Mouse (Mus musculus) liver, adult 2 months (tissue): ENCODE results near the gene Pcsk4.

ENCODE experiments used
- CTCF ChIP-seq: fragments of 200-500 bp; IDR thresholded peaks from 2 replicates; pipeline ENCODE4 v1.5.1; 2011; ENCODE audit warnings: low read depth, low read length, control low read depth
- POLR2A ChIP-seq: fragments of 200-500 bp; IDR thresholded peaks from 2 replicates; pipeline ENCODE4 v1.6.1; 2011; ENCODE audit warnings: low read length, control low read depth; ENCODE audit not compliant: insufficient read depth; ENCODE audit errors: extremely low read depth

DNA sequence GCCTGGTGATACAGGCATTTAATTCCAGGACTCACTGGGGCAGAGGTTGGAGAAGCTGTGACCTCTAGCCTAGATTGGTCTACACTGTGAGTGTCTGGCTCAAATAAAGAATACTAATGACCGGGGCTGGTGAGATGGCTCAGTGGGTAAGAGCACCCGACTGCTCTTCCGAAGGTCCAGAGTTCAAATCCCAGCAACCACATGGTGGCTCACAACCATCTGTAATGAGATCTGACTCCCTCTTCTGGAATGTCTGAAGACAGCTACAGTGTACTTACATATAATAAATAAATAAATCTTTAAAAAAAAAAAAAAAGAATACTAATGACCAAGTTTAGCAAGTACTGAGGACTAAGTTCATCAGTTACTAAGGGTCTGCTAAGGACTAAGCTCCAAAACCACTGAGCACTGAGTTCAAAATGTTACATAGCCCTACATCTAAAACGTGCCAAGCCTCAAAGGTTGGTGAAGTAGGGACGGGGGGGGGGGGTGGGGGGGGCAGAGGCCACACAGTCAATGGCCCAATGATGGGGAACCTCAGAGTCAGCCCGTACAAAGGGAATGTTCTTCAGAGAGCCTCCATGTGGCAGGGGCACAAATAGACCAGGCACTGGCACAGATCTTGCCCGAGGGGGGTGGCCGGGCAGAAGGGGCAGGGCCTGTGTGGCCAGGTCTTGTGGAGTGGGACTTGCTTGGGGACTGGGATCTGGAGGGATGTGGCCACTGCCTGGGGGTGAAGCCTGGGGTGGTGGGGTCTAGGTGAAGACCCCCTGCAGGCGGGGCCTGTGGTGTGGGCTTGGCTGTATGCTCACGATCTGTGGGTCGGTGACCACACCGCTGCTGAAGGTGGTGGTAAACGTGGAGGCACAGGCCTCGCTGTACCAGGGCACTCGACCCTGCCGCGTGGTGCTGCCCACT lies 4.9 kb downstream of the Pcsk4 start:
- TF ChIP-seq POLR2A (no peak), CTCF (0 out of 2 replicates have a peak, but pooled peaks have one; percentile 16)
